10 mouse cellular contexts compared by ENCODE assay signal in the genomic region with DNA sequence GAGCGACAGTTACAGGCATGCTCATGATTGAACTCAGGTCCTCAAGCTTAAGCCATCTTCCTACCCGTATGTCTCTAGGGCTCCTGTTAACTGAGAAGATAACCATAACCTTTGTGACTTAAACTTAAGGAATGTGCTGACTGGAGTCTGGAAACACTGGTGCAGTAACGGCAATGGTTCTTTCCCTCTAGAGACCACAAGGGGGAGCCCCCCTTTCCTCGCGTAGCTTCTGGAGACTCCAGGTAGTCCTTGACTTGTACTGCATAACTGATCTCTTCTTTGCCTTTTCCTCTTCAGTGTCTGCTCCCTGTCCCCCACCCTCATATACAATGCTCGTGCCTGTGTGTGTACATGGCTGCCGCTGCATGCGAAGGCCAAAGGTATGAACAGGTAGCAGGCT.
DNase-seq lines count a peak whose midpoint lies in the region; ATAC-seq and TF ChIP-seq lines count a peak whose summit lies in the region.
"Had no signal": no experiment of that assay in that cellular context is flagged by ENCODE, and none has a peak within 500 bp of the region (broad histone marks: within the 10 kb centered on the region; RNA-seq: fewer than 3 reads in every experiment).

No protein-coding gene starts in this region.

- 71% methylated on average over 8 of the region's 8 CpGs for WGBS in hindbrain, embryonic 11.5 days
- 65% methylated on average over 8 of the region's 8 CpGs for WGBS in hindbrain, embryonic 14.5 days
- 77% methylated on average over 8 of the region's 8 CpGs for WGBS in limb, embryonic 11.5 days

- CTCF ChIA-PET in Patski (lab: Charles Lee) = interaction anchor here (1.0 kb wide), 1 partner anchor 15 kb away, joined by 3 read pairs; no protein-coding TSS in a partner anchor

- no peak overlapping the region for H3K9ac ChIP-seq in hindbrain, embryonic 11.5 days (ENCODE audit: low read depth, low read length)
- no peak overlapping the region for H3K9ac ChIP-seq in hindbrain, embryonic 14.5 days
- H3K9ac ChIP-seq in CH12.LX (ENCODE audit: insufficient read depth, low read depth) = no peak overlapping the region
- no peak overlapping the region for H3K9ac ChIP-seq in limb, embryonic 11.5 days (ENCODE audit: low read length)
- H3K9ac ChIP-seq: liver, embryonic 13.5 days had no signal

- no peaks in the 10 kb centered on the region for H3K4me1 ChIP-seq in hindbrain, embryonic 11.5 days (replicated peaks; ENCODE audit: control insufficient read depth, insufficient read depth, low read length)
- no peaks in the 10 kb centered on the region for H3K4me1 ChIP-seq in hindbrain, embryonic 14.5 days (replicated peaks; ENCODE audit: control insufficient read depth, insufficient read depth, low read length)
- H3K4me1 ChIP-seq in CH12.LX (ENCODE audit: control insufficient read depth in 1 of 2, insufficient read depth in 2 of 2) = no peaks in the 10 kb centered on the region
- 0 out of 2 replicates have a peak, but pooled peaks cover 6% of the 10 kb centered on the region for H3K4me1 ChIP-seq in limb, embryonic 11.5 days (ENCODE audit: control insufficient read depth, insufficient read depth, low read length)
- H3K4me1 ChIP-seq: liver, embryonic 13.5 days had no signal

- dilution Hi-C loops in CH12.LX (cut with MboI; ENCODE audit: extremely low pct_ligation_motif_present, extremely low pct_unique_long_range_greater_than_20kb, low sequenced_read_pairs) = no loop called here

- in situ Hi-C loops in CH12.LX (cut with MboI; ENCODE audit: low pct_ligation_motif_present, low pct_unique_long_range_greater_than_20kb, low sequenced_read_pairs) = no loop called here
- in situ Hi-C loops in Patski (cut with MboI; ENCODE audit: low pct_unique_long_range_greater_than_20kb) = no loop called here

- H3K4me2 ChIP-seq in hindbrain, embryonic 11.5 days (replicated peaks; ENCODE audit: low read depth, low read length) = no peak overlapping the region
- H3K4me2 ChIP-seq in hindbrain, embryonic 14.5 days (replicated peaks) = no peak overlapping the region
- no peak overlapping the region for H3K4me2 ChIP-seq in CH12.LX (ENCODE audit: insufficient read depth, low read depth, poor library complexity, severe bottlenecking)
- no peak overlapping the region for H3K4me2 ChIP-seq in limb, embryonic 11.5 days (ENCODE audit: low read depth, severe bottlenecking)
- H3K4me2 ChIP-seq: liver, embryonic 13.5 days had no signal

- H3K79me2 ChIP-seq in CH12.LX (replicated peaks; ENCODE audit: control insufficient read depth, extremely low read depth, insufficient read depth, poor library complexity, severe bottlenecking) = no peaks in the 10 kb centered on the region

- no peak overlapping the region for H3K27ac ChIP-seq in hindbrain, embryonic 11.5 days (ENCODE audit: low read depth, low read length)
- no peak overlapping the region for H3K27ac ChIP-seq in hindbrain, embryonic 14.5 days
- no peak overlapping the region for H3K27ac ChIP-seq in CH12.LX (ENCODE audit: insufficient read depth, low read depth)
- no peak overlapping the region for H3K27ac ChIP-seq in limb, embryonic 11.5 days (replicated peaks; ENCODE audit: low read depth, low read length)
- H3K27ac ChIP-seq: liver, embryonic 13.5 days had no signal

- no peaks in the 10 kb centered on the region for H3K36me3 ChIP-seq in hindbrain, embryonic 11.5 days (ENCODE audit: control insufficient read depth, insufficient read depth, low read length)
- no peaks in the 10 kb centered on the region for H3K36me3 ChIP-seq in hindbrain, embryonic 14.5 days (replicated peaks; ENCODE audit: control insufficient read depth, insufficient read depth)
- H3K36me3 ChIP-seq in CH12.LX (replicated peaks in 1 of 2; ENCODE audit: control insufficient read depth in 1 of 2, insufficient read depth in 1 of 2, low read length in 1 of 2) = no peaks in the 10 kb centered on the region
- no peaks in the 10 kb centered on the region for H3K36me3 ChIP-seq in limb, embryonic 11.5 days (ENCODE audit: control insufficient read depth, insufficient read depth, low read length)
- H3K36me3 ChIP-seq: liver, embryonic 13.5 days had no signal

- peak; percentile 21 for TF ChIP-seq RAD21 in CH12.LX (IDR thresholded peaks at IDR 0.05; ENCODE audit: low read depth, low read length)

- POLR2A ChIA-PET in Patski (lab: Charles Lee) = no interaction called here

- H3K9me3 ChIP-seq in hindbrain, embryonic 11.5 days (ENCODE audit: control insufficient read depth, low read length) = no peaks in the 10 kb centered on the region
- no peaks in the 10 kb centered on the region for H3K9me3 ChIP-seq in hindbrain, embryonic 14.5 days (ENCODE audit: control insufficient read depth, low read length)
- no peaks in the 10 kb centered on the region for H3K9me3 ChIP-seq in CH12.LX (replicated peaks; ENCODE audit: low read length)
- no peaks in the 10 kb centered on the region for H3K9me3 ChIP-seq in limb, embryonic 11.5 days (ENCODE audit: control insufficient read depth, low read length)
- H3K9me3 ChIP-seq: liver, embryonic 13.5 days had no signal

- ATAC-seq in hindbrain, embryonic 11.5 days (ENCODE audit: low FRiP score) = no peak
- no peak for ATAC-seq in hindbrain, embryonic 14.5 days (ENCODE audit: low FRiP score)
- ATAC-seq in Patski = no peak
- ATAC-seq in limb, embryonic 11.5 days (ENCODE audit: insufficient number of reproducible peaks, low FRiP score, low TSS enrichment, low read depth) = no peak
- no peak for ATAC-seq in erythroid progenitor cell, adult 5-6 weeks (replicated peaks; ENCODE audit: low FRiP score, poor library complexity, severe bottlenecking)

- no peak overlapping the region for H3K4me3 ChIP-seq in hindbrain, embryonic 11.5 days (ENCODE audit: low read depth, low read length)
- H3K4me3 ChIP-seq in hindbrain, embryonic 14.5 days (replicated peaks; ENCODE audit: low read length) = no peak overlapping the region
- no peak overlapping the region for H3K4me3 ChIP-seq in CH12.LX (replicated peaks in 1 of 3; ENCODE audit: low read depth in 2 of 3, low read length in 2 of 3, poor library complexity in 1 of 3)
- no peak overlapping the region for H3K4me3 ChIP-seq in limb, embryonic 11.5 days (ENCODE audit: low read depth, low read length)
- H3K4me3 ChIP-seq: liver, embryonic 13.5 days had no signal

- intact Hi-C loops in left cerebral cortex, postnatal 36 days (cut with DNase I) = no loop called here

- TF ChIP-seq CTCF in CH12.LX (conservative IDR thresholded peaks at IDR 0.05 in 1 of 2, IDR thresholded peaks at IDR 0.05 in 1 of 2; ENCODE audit: low read depth in 2 of 2, low read length in 2 of 2) = peak; percentile 49 to 50
- TF ChIP-seq CTCF in Patski (IDR thresholded peaks at IDR 0.05) = peak; percentile 56

- DNase-seq in hindbrain, embryonic 11.5 days (ENCODE audit: low spot score) = peak; percentile 54
- DNase-seq in hindbrain, embryonic 14.5 days (ENCODE audit: low spot score) = no peak
- DNase-seq in CH12.LX (ENCODE audit: extremely low read depth) (peak; percentile 44), Patski (ENCODE audit: low read depth, low spot score) (no peak)
- DNase-seq in limb, embryonic 11.5 days (ENCODE audit: low spot score) = peak; percentile 51
- DNase-seq in urinary bladder, adult 2 months (ENCODE audit: low spot score) = no peak
- DNase-seq in left cerebral cortex, postnatal 36 days (ENCODE audit: low spot score in 2 of 2) = no peak
- DNase-seq: liver, embryonic 13.5 days; thymus, adult 18-20 months had no signal

- TF ChIP-seq EP300 in CH12.LX (IDR thresholded peaks at IDR 0.05; ENCODE audit: low read length) = no peak

- TF ChIP-seq POLR2A in CH12.LX (IDR thresholded peaks at IDR 0.05; ENCODE audit: low read depth, low read length) = no peak

- no peaks in the 10 kb centered on the region for H3K27me3 ChIP-seq in hindbrain, embryonic 11.5 days (ENCODE audit: control insufficient read depth, insufficient read depth, low read length)
- H3K27me3 ChIP-seq in hindbrain, embryonic 14.5 days (ENCODE audit: control insufficient read depth, insufficient read depth, low read length) = no peaks in the 10 kb centered on the region
- H3K27me3 ChIP-seq in CH12.LX (replicated peaks) (no peaks in the 10 kb centered on the region), Patski (no peaks in the 10 kb centered on the region)
- H3K27me3 ChIP-seq in limb, embryonic 11.5 days (ENCODE audit: control insufficient read depth, insufficient read depth, low read length) = no peaks in the 10 kb centered on the region
- H3K27me3 ChIP-seq: liver, embryonic 13.5 days had no signal

TF ChIP-seq in CH12.LX, 34 proteins besides CTCF, POLR2A, EP300 and RAD21:
- TF ChIP-seq SMC3 (IDR thresholded peaks at IDR 0.05; ENCODE audit: low read depth, low read length) (peak; percentile 40; the same call in 1 of the 2 replicates), NELFE (IDR thresholded peaks at IDR 0.05; ENCODE audit: low read depth, low read length) (no peak)

Comparison
In these comparisons a context has a peak if more than half of its experiments do, and no peak if none do; other contexts are left out.
1. DNase-seq: peak in hindbrain, embryonic 11.5 days (single experiment), CH12.LX (single experiment) and limb, embryonic 11.5 days (single experiment); none in hindbrain, embryonic 14.5 days (single experiment), Patski (single experiment), urinary bladder, adult 2 months (single experiment) and left cerebral cortex, postnatal 36 days (0 of 2).